Mouse (Mus musculus) bone marrow, adult 2 months (tissue): ENCODE measurements around the gene Rfk.

Source experiments
- CTCF ChIP-seq: fragments of 200-500 bp; IDR thresholded peaks from 2 replicates; pipeline ENCODE4 v1.5.1; 2011; ENCODE audit warnings: low read length, control low read depth; ENCODE audit not compliant: control insufficient read depth, insufficient read depth
- POLR2A ChIP-seq: fragments of 200-500 bp; IDR thresholded peaks from 2 replicates; pipeline ENCODE4 v1.6.1; 2011; ENCODE audit warnings: low read depth, mild to moderate bottlenecking, control low read depth, low read length, borderline replicate concordance; ENCODE audit not compliant: control insufficient read depth

- TF ChIP-seq CTCF, result no peak
- TF ChIP-seq POLR2A, result no peak
Observed at GRCm38 (mm10) chr19:17439476-17440189, 45.8 kb downstream of the Rfk start.
